Mouse (Mus musculus): ENCODE measurements around the gene Abhd15. TPM values are rescaled to one million over a fixed set of nuclear protein-coding genes. Genes with fewer than 3 reads are reported as not detected.

Abhd15 gene
- polyA plus RNA-seq, 1 experiment from 2014 or later = 4.9 TPM

DNA sequence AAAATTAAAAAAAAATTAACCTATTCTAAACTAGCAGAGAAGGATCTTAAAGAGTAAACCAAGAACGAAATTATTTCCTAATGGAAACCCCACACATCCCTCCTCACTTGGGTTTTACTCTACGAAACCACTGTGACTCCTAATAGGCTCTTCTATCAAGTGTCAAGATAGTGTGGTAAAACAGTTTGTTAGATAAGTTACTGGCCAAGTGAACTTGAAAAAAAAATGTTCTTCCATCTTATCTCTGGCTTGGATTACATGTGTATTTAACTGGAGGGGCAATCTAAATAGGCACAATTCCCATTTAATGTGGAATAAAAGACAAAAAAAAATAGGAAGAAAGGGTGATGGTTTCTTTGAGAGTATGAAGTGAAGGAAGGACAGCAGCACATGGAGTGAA, 15.9 kb downstream of the Abhd15 start:
- ATAC-seq (ENCODE audit: insufficient read depth) = no peak
- WGBS (ENCODE audit: insufficient replicate concordance) = 41% methylated on average over 2 of the region's 2 CpGs
- H3K27ac ChIP-seq (replicated peaks) = no peak overlapping the region
- H3K27me3 ChIP-seq = no peaks in the 10 kb centered on the region
- no peaks in the 10 kb centered on the region for H3K4me1 ChIP-seq (replicated peaks)
- H3K9me3 ChIP-seq (replicated peaks) = no peaks in the 10 kb centered on the region
- H3K9ac ChIP-seq = no peak overlapping the region
- no peak overlapping the region for H3K4me3 ChIP-seq (replicated peaks)
- 0 out of 2 replicates have a peak, but pooled peaks cover 7% of the 10 kb centered on the region for H3K36me3 ChIP-seq (replicated peaks)
- no peak overlapping the region for H3K4me2 ChIP-seq

DNA sequence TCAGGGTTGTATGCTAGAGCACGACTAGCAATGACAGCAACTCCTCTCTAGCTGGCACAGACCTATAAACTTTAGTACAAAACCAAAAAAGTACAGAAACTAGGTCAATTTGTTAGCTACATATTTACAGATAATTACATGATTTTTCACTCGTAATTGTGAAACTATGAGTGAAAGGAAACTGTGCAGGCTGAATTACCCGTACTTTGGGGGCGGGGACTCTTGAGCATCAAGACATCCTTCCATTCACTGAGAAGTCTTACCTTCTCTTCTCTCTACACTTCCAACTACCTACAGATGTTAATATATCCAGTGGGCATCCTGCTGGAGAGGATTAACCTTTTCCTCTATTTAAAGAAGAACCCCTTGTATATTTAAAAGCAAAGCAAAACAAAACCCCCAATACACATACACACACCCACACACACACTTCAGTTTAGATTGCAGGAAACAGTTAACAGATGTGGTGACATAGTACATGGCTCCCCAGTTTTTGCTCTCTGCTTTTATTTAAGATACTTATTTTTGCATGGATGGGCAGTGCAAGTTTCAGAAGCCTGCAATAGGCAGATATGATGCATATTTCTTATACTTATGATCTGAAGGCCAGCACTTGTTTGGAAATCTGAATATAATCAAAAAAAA, 17.4 kb downstream of the Abhd15 start:
- Histone ChIP-seq H3K9me3 (replicated peaks) (no peaks in the 10 kb centered on the region), H3K27me3 (no peaks in the 10 kb centered on the region), H3K36me3 (replicated peaks) (peaks cover 19% of the 10 kb centered on the region), H3K9ac (no peak overlapping the region), H3K27ac (replicated peaks) (no peak overlapping the region), H3K4me3 (replicated peaks) (no peak overlapping the region), H3K4me2 (no peak overlapping the region), H3K4me1 (replicated peaks) (no peaks in the 10 kb centered on the region)
- WGBS (ENCODE audit: insufficient replicate concordance) = 76% methylated on average over 4 of the region's 4 CpGs
- no peak for ATAC-seq (ENCODE audit: insufficient read depth)

DNA sequence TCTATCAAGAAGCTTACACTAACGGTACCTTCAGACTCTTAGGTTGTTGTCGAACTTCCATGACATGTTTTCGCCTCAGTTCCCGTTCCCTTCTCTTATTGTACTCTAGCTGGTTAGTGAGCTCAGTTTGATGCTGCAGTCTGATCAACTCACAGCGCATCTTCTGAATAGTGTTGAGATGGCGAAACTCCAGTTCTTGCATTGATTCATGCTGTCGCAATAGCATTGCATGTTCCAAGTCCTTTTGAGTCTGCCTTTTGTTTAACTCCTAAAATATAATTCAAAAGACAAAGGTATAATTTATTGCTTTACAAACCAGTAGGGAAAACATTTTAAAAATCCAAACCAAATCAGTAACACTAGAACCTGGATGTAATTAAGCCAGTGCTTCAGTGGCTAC, 30.3 kb downstream of the Abhd15 start:
- Histone ChIP-seq H3K9ac (no peak overlapping the region), H3K4me2 (no peak overlapping the region), H3K4me3 (replicated peaks) (no peak overlapping the region), H3K27me3 (no peaks in the 10 kb centered on the region), H3K4me1 (replicated peaks) (no peaks in the 10 kb centered on the region), H3K9me3 (replicated peaks) (no peaks in the 10 kb centered on the region), H3K36me3 (replicated peaks) (peaks cover 82% of the 10 kb centered on the region), H3K27ac (replicated peaks) (no peak overlapping the region)
- WGBS (ENCODE audit: insufficient replicate concordance) = 85% methylated on average over 7 of the region's 7 CpGs
- ATAC-seq (ENCODE audit: insufficient read depth) = no peak

DNA sequence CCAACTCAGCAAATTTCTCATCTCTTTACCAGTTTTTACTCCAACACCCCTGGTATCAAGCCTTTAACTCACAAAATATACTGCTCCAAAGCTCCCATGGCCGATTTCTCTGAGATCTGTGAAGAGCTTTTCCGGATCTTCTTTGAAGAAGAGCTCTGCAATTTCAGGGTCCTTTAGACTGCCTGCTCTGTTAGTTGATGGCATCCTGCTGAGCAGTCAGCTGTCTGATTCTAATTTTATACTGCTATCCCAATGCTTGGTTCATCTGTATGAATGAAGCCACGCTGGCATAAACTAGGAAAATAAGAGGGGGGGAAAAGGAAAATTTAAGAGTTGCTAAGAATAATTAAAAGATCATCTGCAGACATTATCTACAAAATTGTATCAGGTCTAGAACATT, 70.3 kb downstream of the Abhd15 start:
- Histone ChIP-seq H3K4me2 (no peak overlapping the region), H3K4me3 (replicated peaks) (no peak overlapping the region), H3K4me1 (replicated peaks) (peaks cover 10% of the 10 kb centered on the region; the same call in 1 of the 2 replicates), H3K9me3 (replicated peaks) (no peaks in the 10 kb centered on the region), H3K9ac (no peak overlapping the region), H3K36me3 (replicated peaks) (peaks cover 45% of the 10 kb centered on the region), H3K27me3 (no peaks in the 10 kb centered on the region), H3K27ac (replicated peaks) (no peak overlapping the region)
- WGBS (ENCODE audit: insufficient replicate concordance) = 83% methylated on average over 3 of the region's 3 CpGs
- no peak for ATAC-seq (ENCODE audit: insufficient read depth)

Other genes starting within 250 kb of the Abhd15 start
- gene Coro6, start 52.7 kb upstream of the Abhd15 start, polyA plus RNA-seq (2015; fragmentation: Nextera tagmentation; extraction: Ambion mirVana) = 0.16 and 0.35 TPM in 2 replicates
- 0.58 and 0.75 TPM in 2 replicates for gene Ankrd13b, start 25.4 kb upstream of the Abhd15 start, polyA plus RNA-seq (2015; fragmentation: Nextera tagmentation; extraction: Ambion mirVana)
- gene Git1, start 21.6 kb upstream of the Abhd15 start, polyA plus RNA-seq (2015; fragmentation: Nextera tagmentation; extraction: Ambion mirVana) = 1.4 and 2.2 TPM in 2 replicates
- gene Trp53i13, start 859 bp downstream of the Abhd15 start, polyA plus RNA-seq (2015; fragmentation: Nextera tagmentation; extraction: Ambion mirVana) = 5.2 TPM in 2 replicates
- 0.07 and 0.28 TPM in 2 replicates for gene Gm10392, start 4.1 kb downstream of the Abhd15 start, polyA plus RNA-seq (2015; fragmentation: Nextera tagmentation; extraction: Ambion mirVana)
- 3.6 and 3.7 TPM in 2 replicates for gene Taok1, start 92.7 kb downstream of the Abhd15 start, polyA plus RNA-seq (2015; fragmentation: Nextera tagmentation; extraction: Ambion mirVana)
- gene Nufip2, start 171.0 kb downstream of the Abhd15 start, polyA plus RNA-seq (2015; fragmentation: Nextera tagmentation; extraction: Ambion mirVana) = 1.6 TPM in 2 replicates
- not detected in 2 replicates for gene Cryba1, start 210.2 kb downstream of the Abhd15 start, polyA plus RNA-seq (2015; fragmentation: Nextera tagmentation; extraction: Ambion mirVana)
- 14.4 and 15.7 TPM in 2 replicates for gene Myo18a, start 248.1 kb downstream of the Abhd15 start, polyA plus RNA-seq (2015; fragmentation: Nextera tagmentation; extraction: Ambion mirVana)